Mouse (Mus musculus) retina, adult 2 months (tissue): ENCODE measurements around the gene Dppa3.

Experiments
- DNase-seq: peaks from one replicate; pipeline ENCODE4 v3.0.0-alpha.2; 2012; ENCODE audit warnings: low read depth, low spot score

Dppa3 gene

DNA sequence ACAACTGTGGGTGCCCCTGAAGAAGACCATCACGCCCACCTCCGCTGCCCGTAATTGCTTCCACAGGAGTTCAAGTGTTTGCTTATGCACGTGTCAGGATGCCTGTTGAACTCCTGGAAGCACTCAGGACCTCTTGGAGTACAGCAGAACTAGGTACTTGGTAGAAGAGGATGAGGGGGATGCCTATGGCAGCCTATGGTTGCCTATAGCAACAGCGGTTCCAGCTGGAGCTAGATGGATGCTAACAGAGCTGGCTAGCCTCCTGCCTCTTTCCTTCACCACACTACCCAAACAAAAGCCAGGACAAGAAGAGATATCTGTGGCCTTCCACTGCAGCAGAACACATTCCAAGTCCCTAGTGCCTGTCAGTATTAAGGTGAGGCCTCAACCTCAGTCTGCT is 41.5 kb downstream of the Dppa3 start:
- DNase-seq = no peak

DNA sequence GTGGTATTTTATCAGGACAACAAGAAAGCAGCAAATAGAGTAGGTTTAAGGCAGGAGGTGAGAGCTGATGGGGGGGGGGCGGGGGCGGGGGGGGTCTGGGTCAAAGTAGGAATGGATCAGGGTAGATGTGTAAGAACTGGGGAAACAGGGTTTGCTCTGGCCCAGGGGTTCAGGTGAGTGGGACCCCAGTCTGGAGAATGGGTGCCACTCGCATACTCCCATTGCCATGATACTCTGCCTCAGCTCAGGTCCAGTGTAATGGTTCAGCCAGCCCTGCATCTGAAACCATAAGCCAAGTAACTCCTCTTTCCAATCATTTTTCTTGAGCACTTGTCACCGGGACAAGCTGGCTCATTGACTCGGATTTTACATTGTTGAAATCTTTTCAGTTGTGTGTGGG is 42.6 kb downstream of the Dppa3 start:
- DNase-seq = no peak

DNA sequence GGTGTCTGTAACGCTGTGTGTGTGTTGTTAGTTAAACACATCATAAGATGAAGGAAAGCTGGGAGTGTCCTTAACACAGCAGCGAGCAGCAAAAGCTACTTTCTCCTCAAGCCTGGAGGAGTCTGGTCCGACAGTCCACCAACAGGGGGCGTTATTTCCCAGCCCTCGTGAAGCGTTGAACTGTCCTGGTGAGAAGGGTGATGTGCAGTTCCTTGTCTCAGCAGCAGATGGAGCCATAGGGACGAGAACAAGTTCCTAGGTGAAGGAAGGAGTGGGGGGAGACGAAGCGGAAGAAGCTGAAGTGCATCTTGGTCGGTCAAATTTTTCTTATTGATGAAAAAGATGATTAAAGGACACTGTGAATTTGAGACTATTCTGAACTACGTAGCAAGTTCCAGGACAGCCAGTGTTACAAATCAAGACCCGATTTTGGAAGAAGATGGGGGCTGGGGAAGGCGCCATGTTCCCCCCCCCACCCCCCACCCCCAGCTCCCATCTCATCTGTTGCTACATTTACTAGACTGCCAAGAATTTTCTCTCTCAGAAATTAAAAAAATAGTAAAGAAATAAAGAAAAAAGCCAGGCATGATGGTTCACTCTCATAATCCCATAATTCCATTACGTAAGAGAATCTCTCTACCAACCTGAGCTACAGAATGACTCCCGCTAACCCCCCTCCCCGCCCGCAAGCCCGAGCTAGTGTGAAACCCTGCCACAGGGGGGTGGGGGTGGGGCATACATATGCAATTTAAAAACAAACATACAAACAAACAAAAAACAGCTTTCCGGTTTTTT is 43.4 kb downstream of the Dppa3 start:
- peak; percentile 69 for DNase-seq

DNA sequence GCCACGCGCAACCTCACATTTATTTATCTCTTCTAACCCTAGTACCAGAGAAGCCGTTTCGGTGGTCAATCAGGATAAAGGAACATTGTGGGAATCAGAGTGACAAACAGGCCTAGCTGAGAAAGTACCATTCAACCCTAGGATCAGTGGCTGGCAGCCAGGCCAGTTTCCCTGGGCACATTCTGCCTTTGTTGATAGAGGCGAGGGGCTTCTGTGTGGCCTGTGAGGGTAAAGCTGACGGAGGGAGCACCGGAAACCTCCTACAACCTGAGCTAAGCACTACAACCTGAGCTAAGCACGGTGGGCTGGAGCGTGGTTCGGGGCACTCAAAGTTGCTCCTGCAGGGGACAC is 44.0 kb downstream of the Dppa3 start:
- DNase-seq = no peak

GRCm38 (mm10) chr6:122670841-122671240 is 44.6 kb downstream of the Dppa3 start:
- no peak for DNase-seq

DNA sequence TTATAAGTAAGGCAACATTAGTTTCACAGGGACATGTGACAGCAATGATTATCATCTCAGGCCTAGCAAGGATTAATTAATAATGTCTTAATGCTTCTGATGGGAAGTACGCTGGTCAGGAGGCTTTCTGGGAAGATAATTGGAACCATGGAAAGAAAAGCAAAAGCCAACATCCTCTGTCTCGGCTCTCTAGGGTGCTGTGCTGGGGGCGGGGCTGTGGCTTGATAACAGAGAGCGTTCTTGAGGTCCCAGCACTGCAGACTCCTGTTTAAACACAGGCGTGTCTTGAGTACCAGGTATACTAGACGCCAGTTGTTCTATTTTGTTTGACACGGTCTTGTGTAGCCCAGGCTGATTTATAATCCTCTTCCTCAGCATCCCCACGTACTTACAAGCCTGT is 46.5 kb downstream of the Dppa3 start:
- no peak for DNase-seq
